Comparison of ENCODE assay signal across 22 mouse cellular contexts in the genomic region with DNA sequence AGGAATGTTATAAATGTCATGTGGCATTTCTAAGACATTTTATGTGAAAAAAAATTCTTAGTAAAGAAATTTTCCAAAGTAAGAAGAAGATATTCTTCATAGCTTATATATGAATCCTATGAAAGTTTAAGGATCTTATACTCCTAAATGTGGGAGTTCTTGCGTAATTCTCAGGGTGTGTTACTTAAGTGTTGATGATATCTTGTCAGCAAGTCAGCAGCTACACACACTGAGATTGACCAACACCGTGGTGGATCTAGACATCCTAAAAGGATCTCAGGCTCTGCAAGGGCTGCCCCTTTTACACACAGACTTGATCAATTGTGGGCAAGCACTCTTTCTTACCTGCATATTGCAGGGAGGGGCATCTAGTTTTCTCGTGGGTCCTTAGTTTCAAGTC.
DNase-seq lines count a peak whose midpoint lies in the region; ATAC-seq and TF ChIP-seq lines count a peak whose summit lies in the region.
"Had no signal": no experiment of that assay in that cellular context is flagged by ENCODE, and none has a peak within 500 bp of the region (broad histone marks: within the 10 kb centered on the region; RNA-seq: fewer than 3 reads in every experiment).

No protein-coding gene starts in this region.

- TF ChIP-seq POLR2A in lung, adult 2 months (IDR thresholded peaks at IDR 0.05; ENCODE audit: borderline replicate concordance, extremely low read depth, low read depth, low read length) = no peak

- no peak overlapping the region for H3K27ac ChIP-seq in lung, embryonic 14.5 days (ENCODE audit: low read depth)
- no peak overlapping the region for H3K27ac ChIP-seq in lung, postnatal 0 days (ENCODE audit: low read length)
- no peak overlapping the region for H3K27ac ChIP-seq in liver, embryonic 11.5 days (ENCODE audit: low read depth, low read length)
- H3K27ac ChIP-seq: embryonic facial prominence, embryonic 13.5 days; embryonic facial prominence, embryonic 15.5 days; forebrain, embryonic 13.5 days; forebrain, embryonic 15.5 days had no signal

- no peak for TF ChIP-seq EP300 in lung, postnatal 0 days (IDR thresholded peaks at IDR 0.05)

- H3K9me3 ChIP-seq in lung, embryonic 14.5 days (ENCODE audit: low read depth, low read length) = no peaks in the 10 kb centered on the region
- no peaks in the 10 kb centered on the region for H3K9me3 ChIP-seq in lung, postnatal 0 days (ENCODE audit: low read length)
- H3K9me3 ChIP-seq in liver, embryonic 11.5 days (ENCODE audit: control insufficient read depth, low read length) = no peaks in the 10 kb centered on the region
- H3K9me3 ChIP-seq: embryonic facial prominence, embryonic 13.5 days; embryonic facial prominence, embryonic 15.5 days; forebrain, embryonic 13.5 days; forebrain, embryonic 15.5 days had no signal

- no peak for TF ChIP-seq CTCF in lung, embryonic 14.5 days (IDR thresholded peaks at IDR 0.05; ENCODE audit: low read depth)
- no peak for TF ChIP-seq CTCF in lung, adult 2 months (IDR thresholded peaks at IDR 0.05; ENCODE audit: insufficient read depth, low read length)
- no peak for TF ChIP-seq CTCF in lung, postnatal 0 days (IDR thresholded peaks at IDR 0.05)

- DNase-seq in lung, embryonic 14.5 days = peak; percentile 35
- no peak for DNase-seq in lung, adult 2 months
- peak; percentile 53 for DNase-seq in lung, postnatal 0 days (ENCODE audit: low spot score)
- no peak for DNase-seq in lung, postnatal 14 days
- peak; percentile 1 for DNase-seq in 416B (ENCODE audit: low read depth)
- no peak for DNase-seq in liver, embryonic 11.5 days (ENCODE audit: low spot score)
- DNase-seq: adrenal gland, adult 2 months; adrenal gland, postnatal 10 days; adrenal gland, postnatal 25 days; cerebellum, adult 11 months; cerebellum, adult 18-20 months; cerebellum, adult 8-10 months; cerebellum, adult 9-11 months; cerebellum, postnatal 14 days; cerebellum, postnatal 36 days; embryo, embryonic 11 days; forebrain, postnatal 0 days had no signal

- WGBS in lung, embryonic 14.5 days = 48% methylated on average over 3 of the region's 3 CpGs
- 67% methylated on average over 3 of the region's 3 CpGs for WGBS in lung, adult 2 months
- WGBS in lung, postnatal 0 days = 71% methylated on average over 3 of the region's 3 CpGs
- WGBS in liver, embryonic 11.5 days = 84% methylated on average over 3 of the region's 3 CpGs

- H3K36me3 ChIP-seq in lung, embryonic 14.5 days (ENCODE audit: insufficient read depth) = no peaks in the 10 kb centered on the region
- no peaks in the 10 kb centered on the region for H3K36me3 ChIP-seq in lung, postnatal 0 days (ENCODE audit: insufficient read depth, low read length)
- no peaks in the 10 kb centered on the region for H3K36me3 ChIP-seq in liver, embryonic 11.5 days (ENCODE audit: control insufficient read depth, insufficient read depth, low read length)
- H3K36me3 ChIP-seq: embryonic facial prominence, embryonic 13.5 days; embryonic facial prominence, embryonic 15.5 days; forebrain, embryonic 15.5 days had no signal

- H3K27me3 ChIP-seq in lung, embryonic 14.5 days (ENCODE audit: insufficient read depth, low read length) = no peaks in the 10 kb centered on the region
- no peaks in the 10 kb centered on the region for H3K27me3 ChIP-seq in lung, postnatal 0 days (replicated peaks; ENCODE audit: insufficient read depth, low read length)
- no peaks in the 10 kb centered on the region for H3K27me3 ChIP-seq in liver, embryonic 11.5 days (replicated peaks; ENCODE audit: control insufficient read depth, insufficient read depth, low read length)
- H3K27me3 ChIP-seq: embryonic facial prominence, embryonic 13.5 days; embryonic facial prominence, embryonic 15.5 days; forebrain, embryonic 13.5 days; forebrain, embryonic 15.5 days had no signal

- H3K9ac ChIP-seq in lung, embryonic 14.5 days = no peak overlapping the region
- H3K9ac ChIP-seq in lung, postnatal 0 days (replicated peaks; ENCODE audit: low read depth) = no peak overlapping the region
- H3K9ac ChIP-seq in liver, embryonic 11.5 days (ENCODE audit: low read depth, low read length) = no peak overlapping the region
- H3K9ac ChIP-seq: embryonic facial prominence, embryonic 13.5 days; embryonic facial prominence, embryonic 15.5 days; forebrain, embryonic 13.5 days; forebrain, embryonic 15.5 days; forebrain, postnatal 0 days had no signal

- no peaks in the 10 kb centered on the region for H3K4me1 ChIP-seq in lung, embryonic 14.5 days (ENCODE audit: insufficient read depth)
- no peaks in the 10 kb centered on the region for H3K4me1 ChIP-seq in lung, adult 2 months (ENCODE audit: control insufficient read depth, insufficient read depth, low read length)
- no peaks in the 10 kb centered on the region for H3K4me1 ChIP-seq in lung, postnatal 0 days (ENCODE audit: insufficient read depth, low read depth, low read length)
- no peaks in the 10 kb centered on the region for H3K4me1 ChIP-seq in liver, embryonic 11.5 days (replicated peaks; ENCODE audit: control insufficient read depth, insufficient read depth, low read length)
- H3K4me1 ChIP-seq: embryonic facial prominence, embryonic 13.5 days; embryonic facial prominence, embryonic 15.5 days had no signal

- H3K4me2 ChIP-seq in lung, embryonic 14.5 days = no peak overlapping the region
- no peak overlapping the region for H3K4me2 ChIP-seq in lung, postnatal 0 days (replicated peaks; ENCODE audit: low read depth, low read length)
- H3K4me2 ChIP-seq in liver, embryonic 11.5 days = no peak overlapping the region
- H3K4me2 ChIP-seq: embryonic facial prominence, embryonic 13.5 days; embryonic facial prominence, embryonic 15.5 days; forebrain, embryonic 13.5 days; forebrain, embryonic 15.5 days had no signal

- no peak overlapping the region for H3K4me3 ChIP-seq in lung, embryonic 14.5 days (ENCODE audit: low read depth, low read length)
- no peak overlapping the region for H3K4me3 ChIP-seq in lung, adult 2 months (replicated peaks; ENCODE audit: extremely low read depth, low read depth, low read length)
- H3K4me3 ChIP-seq in lung, postnatal 0 days (ENCODE audit: low read depth, low read length) = no peak overlapping the region
- H3K4me3 ChIP-seq in liver, embryonic 11.5 days (ENCODE audit: low read depth, low read length) = no peak overlapping the region
- H3K4me3 ChIP-seq: embryonic facial prominence, embryonic 13.5 days; embryonic facial prominence, embryonic 15.5 days; erythroblast, embryonic 14.5 days; forebrain, embryonic 13.5 days; forebrain, embryonic 15.5 days had no signal

- ATAC-seq in lung, embryonic 14.5 days (ENCODE audit: insufficient read depth) = no peak
- ATAC-seq in lung, postnatal 0 days = no peak
- no peak for ATAC-seq in liver, embryonic 11.5 days (replicated peaks; ENCODE audit: low FRiP score)
- ATAC-seq: forebrain, embryonic 13.5 days; forebrain, embryonic 15.5 days; forebrain, postnatal 0 days had no signal

Comparison
In these comparisons a context has a peak if more than half of its experiments do, and no peak if none do; other contexts are left out.
1. DNase-seq: peak in lung, embryonic 14.5 days (single experiment), lung, postnatal 0 days (single experiment) and 416B (single experiment); none in lung, adult 2 months (single experiment), lung, postnatal 14 days (single experiment) and liver, embryonic 11.5 days (single experiment).